Mouse (Mus musculus): ENCODE measurements around the gene Rtl10.

DNA sequence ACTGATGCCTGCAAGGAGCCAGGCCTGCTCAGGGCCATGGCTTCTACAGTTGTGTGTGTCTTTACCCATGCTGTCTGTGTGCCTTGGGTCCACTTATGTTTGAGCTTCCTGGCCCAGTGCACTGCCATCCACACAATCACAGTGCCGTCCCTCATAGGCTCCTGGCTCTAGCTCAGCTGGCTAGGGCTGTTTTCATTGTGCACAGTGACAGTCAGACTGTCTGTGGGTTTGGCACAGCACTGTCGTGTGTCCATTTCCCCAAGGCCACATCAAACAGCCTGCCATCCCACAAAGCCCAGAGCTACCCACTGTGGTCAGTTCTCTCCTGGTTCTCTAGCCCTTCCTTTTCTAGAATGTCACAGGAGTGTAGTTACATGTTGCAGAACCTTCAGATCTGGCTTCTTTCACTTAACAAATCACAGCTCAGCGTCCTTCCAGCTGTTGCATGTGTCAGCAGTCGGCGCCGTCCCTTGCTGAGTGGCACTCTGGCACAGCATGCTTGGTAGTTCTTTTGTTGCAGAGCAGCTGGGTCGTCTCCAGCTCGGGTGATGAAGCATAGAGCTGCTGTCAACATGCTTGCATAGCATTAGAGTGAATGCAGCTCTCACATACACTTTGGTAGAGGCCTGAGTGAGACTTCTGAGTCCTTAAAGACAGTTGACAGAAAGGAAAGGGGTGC is 44.6 kb downstream of the Rtl10 start:
- TF ChIP-seq CTCF (IDR thresholded peaks at IDR 0.05; ENCODE audit: low read depth, low read length): no peak
- no peak for TF ChIP-seq GATA1 (IDR thresholded peaks at IDR 0.05; ENCODE audit: borderline replicate concordance, low read length)
- TF ChIP-seq POLR2AphosphoS5 (IDR thresholded peaks at IDR 0.05; ENCODE audit: insufficient replicate concordance, low read depth, low read length): no peak
- TF ChIP-seq GATA2 (IDR thresholded peaks at IDR 0.05; ENCODE audit: borderline replicate concordance, low read depth, low read length): no peak
- no peak for TF ChIP-seq TAL1 (conservative IDR thresholded peaks at IDR 0.05; ENCODE audit: low read depth, low read length)
